Mouse (Mus musculus) megakaryocyte, embryonic 14.5 days (primary cell): ENCODE data around the gene Dgkq. TPM values are rescaled to one million over a fixed set of nuclear protein-coding genes. Genes with fewer than 3 reads are reported as not detected.
A peak's percentile ranks its signal among the peaks of the same experiment; 100 is the strongest.

Experiments used
- H3K27me3 ChIP-seq: replicated peaks from 2 replicates; pipeline ENCODE3; 2012; ENCODE audit warnings: inconsistent platforms
- H3K36me3 ChIP-seq: replicated peaks from 2 replicates; pipeline ENCODE3; 2012; ENCODE audit warnings: low read length, inconsistent platforms, mixed read lengths
- H3K4me1 ChIP-seq: 2 replicates; pipeline ENCODE4 v1.6.1; 2012; ENCODE audit warnings: inconsistent platforms
- H3K4me3 ChIP-seq: replicated peaks from 2 replicates; pipeline ENCODE3; 2012; ENCODE audit warnings: moderate library complexity, mild to moderate bottlenecking, inconsistent platforms
- H3K9me3 ChIP-seq: 2 replicates; pipeline ENCODE4 v1.6.1; 2012; ENCODE audit warnings: inconsistent platforms
- FLI1 ChIP-seq: IDR thresholded peaks from 2 replicates; pipeline ENCODE4 v1.6.1; 2012; ENCODE audit warnings: low read length, inconsistent platforms, mixed read lengths
- GATA1 ChIP-seq: IDR thresholded peaks from 3 replicates; pipeline ENCODE4 v1.6.1; 2012; ENCODE audit warnings: mixed read lengths, low read length, inconsistent platforms, borderline replicate concordance
- polyA plus RNA-seq: library from polyadenylated mRNA; stranded (reverse); fragments of >175 nt; gene quantifications from 2 replicates; pipeline ENCODE4 v1.2.3, GENCODE M21; 2012; ENCODE audit warnings: low replicate concordance; ENCODE audit not compliant: insufficient read depth

Gene Dgkq
- polyA plus RNA-seq, 1 experiment, result 0.74 TPM

GRCm38 (mm10) chr5:108629634-108630483, 39.6 kb downstream of the Dgkq start, which contains the start of the genes Gak and Tmem175:
TSS of gene Gak (minus strand) at chr5:108629755.
TSS of gene Tmem175 (plus strand) at chr5:108629770.
- peak within 1 kb of the TSS; percentile 100 for H3K4me3 ChIP-seq
- peaks cover 48% of the 10 kb centered on the region for H3K4me1 ChIP-seq
- no peak for TF ChIP-seq GATA1
- 0 out of 2 replicates have a peak, but pooled peaks have one; percentile 35 for TF ChIP-seq FLI1
- H3K9me3 ChIP-seq, result no peaks in the 10 kb centered on the region
- H3K36me3 ChIP-seq, result peaks cover 4% of the 10 kb centered on the region
- no peaks in the 10 kb centered on the region for H3K27me3 ChIP-seq

GRCm38 (mm10) chr5:108628891-108629633, 40.4 kb downstream of the Dgkq start:
- no peak for TF ChIP-seq GATA1
- peak overlapping the region; percentile 100 for H3K4me3 ChIP-seq
- peaks cover 55% of the 10 kb centered on the region for H3K4me1 ChIP-seq

DNA sequence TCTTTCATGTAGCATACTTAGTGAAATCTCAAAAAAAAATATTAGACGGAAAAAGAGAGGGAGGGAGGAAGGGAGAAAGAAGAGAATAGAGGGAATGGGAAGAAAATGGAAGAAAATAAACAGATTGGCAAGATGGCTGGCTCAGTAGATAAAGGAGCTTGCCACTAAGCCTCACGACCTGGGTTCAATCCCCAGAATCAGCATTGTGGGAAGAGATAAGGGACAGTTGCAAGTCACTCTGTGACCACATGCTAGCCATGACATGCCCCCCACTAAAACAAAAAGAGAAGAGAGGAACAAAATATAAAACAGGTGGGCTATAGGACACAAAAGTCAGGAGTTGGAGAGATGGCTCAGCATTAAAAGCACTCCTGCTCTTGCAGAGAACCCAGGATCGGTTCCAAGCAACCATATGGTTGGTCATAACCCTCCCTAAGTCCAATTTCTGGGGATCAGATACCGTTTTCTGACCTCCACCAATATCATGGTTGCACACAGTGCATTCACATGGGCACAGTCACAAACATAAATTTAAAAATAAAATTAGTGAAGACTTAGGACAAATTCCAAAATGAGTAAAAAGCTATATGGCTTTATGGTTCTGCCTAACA, 43.3 kb downstream of the Dgkq start:
- Histone ChIP-seq H3K4me1 (peaks cover 75% of the 10 kb centered on the region), H3K4me3 (peak overlapping the region; percentile 69), H3K9me3 (no peaks in the 10 kb centered on the region), H3K27me3 (no peaks in the 10 kb centered on the region), H3K36me3 (peaks cover 41% of the 10 kb centered on the region)
- TF ChIP-seq GATA1 (no peak), FLI1 (no peak)

More at GRCm38 (mm10) chr5:108628891-108629633, 40.4 kb downstream of the Dgkq start:
- Histone ChIP-seq H3K9me3 (no peaks in the 10 kb centered on the region), H3K36me3 (peaks cover 12% of the 10 kb centered on the region), H3K27me3 (no peaks in the 10 kb centered on the region)

DNA sequence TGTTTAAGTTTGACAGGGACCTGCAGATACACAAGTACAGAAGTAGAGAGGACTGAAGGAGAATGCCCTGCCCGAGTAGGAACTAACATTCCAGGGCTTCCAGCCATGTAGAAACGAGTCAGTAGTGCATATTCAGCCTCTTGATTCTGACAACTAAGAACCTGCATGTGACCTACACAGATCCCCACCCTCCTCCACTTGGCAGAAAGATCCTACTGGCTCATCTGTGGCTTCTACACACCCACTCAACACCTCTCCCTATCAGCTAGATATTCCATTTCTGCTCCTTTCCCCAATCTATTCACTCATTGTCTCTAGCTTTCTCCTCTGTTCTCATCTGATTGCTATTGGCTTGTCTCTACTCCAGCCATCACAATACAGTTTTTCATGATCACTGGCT, 47.6 kb downstream of the Dgkq start:
- Histone ChIP-seq H3K4me1 (peaks cover 54% of the 10 kb centered on the region), H3K9me3 (no peaks in the 10 kb centered on the region), H3K27me3 (no peaks in the 10 kb centered on the region), H3K4me3 (no peak overlapping the region), H3K36me3 (peaks cover 76% of the 10 kb centered on the region)
- TF ChIP-seq FLI1 (no peak), GATA1 (no peak)

- no peak for TF ChIP-seq GATA1
- no peak for TF ChIP-seq FLI1
- no peaks in the 10 kb centered on the region for H3K9me3 ChIP-seq
- H3K36me3 ChIP-seq, result peaks cover 98% of the 10 kb centered on the region
- H3K4me3 ChIP-seq, result no peak overlapping the region
- H3K27me3 ChIP-seq, result no peaks in the 10 kb centered on the region
- peaks cover 11% of the 10 kb centered on the region for H3K4me1 ChIP-seq
Measured at GRCm38 (mm10) chr5:108610426-108610825, 59.0 kb downstream of the Dgkq start.

GRCm38 (mm10) chr5:108602537-108602936, 66.9 kb downstream of the Dgkq start:
- TF ChIP-seq GATA1 (no peak), FLI1 (no peak)
- H3K4me1 ChIP-seq, result peaks cover 3% of the 10 kb centered on the region; the same call in 1 of the 2 replicates
- H3K36me3 ChIP-seq, result peaks cover 99% of the 10 kb centered on the region
- no peaks in the 10 kb centered on the region for H3K27me3 ChIP-seq
- no peaks in the 10 kb centered on the region for H3K9me3 ChIP-seq
- no peak overlapping the region for H3K4me3 ChIP-seq

DNA sequence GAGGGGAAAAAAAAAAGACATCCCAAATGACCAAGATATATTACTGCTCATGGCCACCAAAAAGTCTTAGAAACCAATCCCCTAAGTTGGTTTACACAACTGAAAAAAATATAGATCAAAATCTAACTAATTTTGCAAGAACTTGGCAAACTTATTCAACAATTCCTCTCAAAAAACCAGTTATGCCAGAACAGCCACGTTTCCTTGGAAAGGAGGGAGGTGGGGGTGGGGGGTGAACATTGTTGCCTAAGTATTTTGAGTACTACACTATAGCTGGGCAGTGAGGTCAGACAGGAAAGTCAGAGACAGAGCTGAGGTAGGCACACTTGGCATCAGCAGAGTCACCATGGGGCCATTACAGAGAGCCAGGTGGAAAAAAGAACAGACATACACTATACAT, 69.5 kb downstream of the Dgkq start:
- no peak overlapping the region for H3K4me3 ChIP-seq
- H3K36me3 ChIP-seq, result peaks cover 99% of the 10 kb centered on the region
- H3K4me1 ChIP-seq, result peaks cover 7% of the 10 kb centered on the region; the same call in 1 of the 2 replicates
- H3K27me3 ChIP-seq, result no peaks in the 10 kb centered on the region
- H3K9me3 ChIP-seq, result no peaks in the 10 kb centered on the region
- TF ChIP-seq FLI1 (no peak), GATA1 (no peak)

Other genes with a start within 250 kb of the Dgkq start
- 46.6 and 183 TPM in 2 replicates for gene Atp5k, start 235.2 kb downstream of the Dgkq start, polyA plus RNA-seq
- 0.86 TPM in 1 of 2 replicates, not detected in the other for gene Mfsd7a, start 220.8 kb downstream of the Dgkq start, polyA plus RNA-seq
- 3.8 and 9.2 TPM in 2 replicates for gene Pcgf3, start 208.4 kb downstream of the Dgkq start, polyA plus RNA-seq
- gene Cplx1, start 119.6 kb downstream of the Dgkq start, polyA plus RNA-seq, result 0.19 and 2.0 TPM in 2 replicates
- gene Gak, start 39.9 kb downstream of the Dgkq start, polyA plus RNA-seq, result 64.1 and 72.4 TPM in 2 replicates
- gene Tmem175, start 39.9 kb downstream of the Dgkq start, polyA plus RNA-seq, result 2.8 and 3.5 TPM in 2 replicates
- 4.4 and 4.5 TPM in 2 replicates for gene Idua, start 9.3 kb downstream of the Dgkq start, polyA plus RNA-seq
- gene Slc26a1, start 5.9 kb upstream of the Dgkq start, polyA plus RNA-seq, result 0.55 TPM in 1 of 2 replicates, not detected in the other
- gene Fgfrl1, start 22.7 kb upstream of the Dgkq start, polyA plus RNA-seq, result 1.2 TPM in 1 of 2 replicates, not detected in the other
- not detected in 2 replicates for gene Rnf212, start 105.3 kb upstream of the Dgkq start, polyA plus RNA-seq
- gene Tmed11, start 125.7 kb upstream of the Dgkq start, polyA plus RNA-seq, result not detected in 2 replicates
- gene Vmn2r8, start 139.2 kb upstream of the Dgkq start, polyA plus RNA-seq, result 0.01 and 0.27 TPM in 2 replicates
- not detected in 2 replicates for gene Vmn2r9, start 182.9 kb upstream of the Dgkq start, polyA plus RNA-seq